Mouse (Mus musculus) CD4-positive helper T cell, adult 2 months (primary cell): ENCODE results near the gene Slc17a7.
A peak's percentile ranks its signal among the peaks of the same experiment; 100 is the strongest.

Source experiments
- DNase-seq: peaks from one replicate; pipeline ENCODE4 v3.0.0-alpha.2; 2012; ENCODE audit warnings: low read depth, missing footprints, low spot score

The Slc17a7 gene

GRCm38 (mm10) chr7:45175398-45175797 is 11.6 kb downstream of the Slc17a7 start:
- no peak for DNase-seq

GRCm38 (mm10) chr7:45175929-45176328 is 12.2 kb downstream of the Slc17a7 start:
- no peak for DNase-seq

- DNase-seq = no peak
These were observed 12.6 kb downstream of the Slc17a7 start for GRCm38 (mm10) chr7:45176356-45176755.

GRCm38 (mm10) chr7:45178550-45178949 is 14.8 kb downstream of the Slc17a7 start:
- DNase-seq = no peak

GRCm38 (mm10) chr7:45179469-45179868 is 15.7 kb downstream of the Slc17a7 start, which contains the start of gene Gfy:
Gene Gfy, minus strand, starts transcription at chr7:45179569.
- no peak for DNase-seq

- DNase-seq = no peak
These were observed 17.2 kb downstream of the Slc17a7 start, which contains the start of gene Pth2 for GRCm38 (mm10) chr7:45180896-45181477. Gene Pth2, plus strand, starts transcription at chr7:45180995.

- no peak for DNase-seq
These were observed 17.8 kb downstream of the Slc17a7 start for GRCm38 (mm10) chr7:45181540-45181939.

- DNase-seq = peak; percentile 90
These were observed 18.5 kb downstream of the Slc17a7 start for GRCm38 (mm10) chr7:45182199-45182601.

- DNase-seq = no peak
These were observed 18.9 kb downstream of the Slc17a7 start for GRCm38 (mm10) chr7:45182606-45183005.

GRCm38 (mm10) chr7:45183672-45184071 is 19.9 kb downstream of the Slc17a7 start:
- DNase-seq = no peak

GRCm38 (mm10) chr7:45185921-45186320 is 22.2 kb downstream of the Slc17a7 start:
- DNase-seq = no peak

- DNase-seq = no peak
These were observed 25.9 kb downstream of the Slc17a7 start for GRCm38 (mm10) chr7:45189600-45189999.

- no peak for DNase-seq
These were observed 26.4 kb downstream of the Slc17a7 start for GRCm38 (mm10) chr7:45190186-45190585.

GRCm38 (mm10) chr7:45191161-45191560 is 27.4 kb downstream of the Slc17a7 start:
- no peak for DNase-seq

- DNase-seq = no peak
These were observed 28.1 kb downstream of the Slc17a7 start for GRCm38 (mm10) chr7:45191803-45192363.

- DNase-seq = no peak
These were observed 29.0 kb downstream of the Slc17a7 start for GRCm38 (mm10) chr7:45192585-45193310.

GRCm38 (mm10) chr7:45193406-45193805 is 29.7 kb downstream of the Slc17a7 start:
- no peak for DNase-seq

GRCm38 (mm10) chr7:45193871-45194785 is 30.4 kb downstream of the Slc17a7 start:
- no peak for DNase-seq

GRCm38 (mm10) chr7:45195341-45196175 is 31.8 kb downstream of the Slc17a7 start:
- no peak for DNase-seq

- DNase-seq = no peak
These were observed 32.4 kb downstream of the Slc17a7 start for GRCm38 (mm10) chr7:45196176-45196535.

GRCm38 (mm10) chr7:45196994-45197393 is 33.2 kb downstream of the Slc17a7 start:
- DNase-seq = no peak
